Mouse (Mus musculus) cerebellum, adult (tissue): ENCODE results near the gene Dchs2.

Experiments
- ATAC-seq: cut with Nextera tagmentation; 2 replicates; pipeline ENCODE4 v1.9.2; 2017; ENCODE audit warnings: mild to moderate bottlenecking, moderate library complexity, mixed read lengths; ENCODE audit not compliant: insufficient number of reproducible peaks, low FRiP score, low TSS enrichment

The Dchs2 gene

GRCm38 (mm10) chr3:83376834-83377233, 249.1 kb downstream of the Dchs2 start:
- no peak for ATAC-seq
